Mouse (Mus musculus) C2C12 (cell line): ENCODE data around the gene Hinfp.

Experiments
- CEBPB ChIP-seq: IDR thresholded peaks from one replicate; pipeline ENCODE4 v1.6.1; 2011; ENCODE audit warnings: low read depth, mild to moderate bottlenecking, control low read depth, moderate library complexity
- CTCF ChIP-seq: IDR thresholded peaks from one replicate; pipeline ENCODE4 v1.5.1; 2011; ENCODE audit not compliant: control insufficient read depth, insufficient read depth, insufficient read length
- FOSL1 ChIP-seq: IDR thresholded peaks from one replicate; pipeline ENCODE4 v1.8.0; 2011; ENCODE audit warnings: mild to moderate bottlenecking, low read length; ENCODE audit not compliant: poor library complexity, insufficient read depth, severe bottlenecking
- MAX ChIP-seq: IDR thresholded peaks from one replicate; pipeline ENCODE4 v1.6.1; 2011; ENCODE audit warnings: mild to moderate bottlenecking, control low read depth
- MYOG ChIP-seq: IDR thresholded peaks from one replicate; pipeline ENCODE4 v1.6.1; 2011; ENCODE audit not compliant: control insufficient read depth, insufficient read length; ENCODE audit errors: extremely low read depth
- USF1 ChIP-seq: IDR thresholded peaks from one replicate; pipeline ENCODE4 v1.6.1; 2011; ENCODE audit warnings: low read depth, mild to moderate bottlenecking, control low read depth, moderate library complexity

- TF ChIP-seq MAX (no peak), CTCF (no peak), MYOG (no peak), FOSL1 (no peak), USF1 (no peak), CEBPB (no peak)
Observed at GRCm38 (mm10) chr9:44261388-44261787, 44.1 kb downstream of the Hinfp start.
